In genomic region chr13:83662089-83662551, GRCm38 (mm10) we compare ENCODE assay signal across 13 mouse cellular contexts.
DNase-seq lines count a peak whose midpoint lies in the region; ATAC-seq and TF ChIP-seq lines count a peak whose summit lies in the region.
"Had no signal": no experiment of that assay in that cellular context is flagged by ENCODE, and none has a peak within 500 bp of the region (broad histone marks: within the 10 kb centered on the region; RNA-seq: fewer than 3 reads in every experiment).

No protein-coding gene starts in this region.

- ATAC-seq in midbrain, embryonic 14.5 days (ENCODE audit: low FRiP score, low TSS enrichment): no peak

- no peaks in the 10 kb centered on the region for H3K4me1 ChIP-seq in midbrain, embryonic 14.5 days (ENCODE audit: control insufficient read depth, insufficient read depth, low read length)
- H3K4me1 ChIP-seq: limb, embryonic 15.5 days; megakaryocyte, embryonic 14.5 days had no signal

- no peak overlapping the region for H3K27ac ChIP-seq in midbrain, embryonic 14.5 days (replicated peaks; ENCODE audit: low read depth, low read length)
- H3K27ac ChIP-seq in gastrocnemius, adult 2 months: no peak overlapping the region
- H3K27ac ChIP-seq: limb, embryonic 15.5 days had no signal

- TF ChIP-seq POLR2A in brain, embryonic 14.5 days (IDR thresholded peaks at IDR 0.05; ENCODE audit: borderline replicate concordance, extremely low read depth, insufficient read depth, insufficient read length, poor library complexity, severe bottlenecking): no peak

- H3K4me2 ChIP-seq in midbrain, embryonic 14.5 days (ENCODE audit: low read length): no peak overlapping the region
- H3K4me2 ChIP-seq: heart, embryonic 11.5 days; limb, embryonic 15.5 days had no signal

- no peaks in the 10 kb centered on the region for H3K27me3 ChIP-seq in midbrain, embryonic 14.5 days (ENCODE audit: control insufficient read depth, insufficient read depth, low read length)
- H3K27me3 ChIP-seq: limb, embryonic 15.5 days; megakaryocyte, embryonic 14.5 days had no signal

- WGBS in midbrain, embryonic 14.5 days: 49% methylated on average over 14 of the region's 14 CpGs

- H3K9ac ChIP-seq in midbrain, embryonic 14.5 days (replicated peaks; ENCODE audit: low read length): no peak overlapping the region
- H3K9ac ChIP-seq: limb, embryonic 15.5 days had no signal

- TF ChIP-seq CTCF in brain, embryonic 14.5 days (IDR thresholded peaks at IDR 0.05; ENCODE audit: borderline replicate concordance, extremely low read depth, insufficient read depth, insufficient read length): peak; percentile 39; the same call in 1 of the 2 replicates
- TF ChIP-seq CTCF in gastrocnemius, adult 2 months (IDR thresholded peaks at IDR 0.05): no peak

- peak; percentile 49 to 67 for DNase-seq in left cerebral cortex, postnatal 25 days (ENCODE audit: low spot score in 2 of 2)
- no peak for DNase-seq in left cerebral cortex, adult 11 months (ENCODE audit: low spot score)
- DNase-seq in brain, embryonic 14.5 days (ENCODE audit: low read depth): peak; percentile 81
- peak; percentile 33 for DNase-seq in embryo, embryonic 10.5 days (ENCODE audit: low spot score)
- peak; percentile 44 for DNase-seq in midbrain, embryonic 14.5 days
- DNase-seq in heart, postnatal 36 days: no peak
- DNase-seq in urinary bladder, postnatal 36 days (ENCODE audit: low spot score in 2 of 2): no peak
- DNase-seq in gastrocnemius, adult 2 months: no peak
- DNase-seq: kidney, postnatal 25 days; thymus, postnatal 36 days had no signal

- H3K9me3 ChIP-seq in midbrain, embryonic 14.5 days (ENCODE audit: control insufficient read depth, low read length): no peaks in the 10 kb centered on the region
- H3K9me3 ChIP-seq: limb, embryonic 15.5 days; megakaryocyte, embryonic 14.5 days had no signal

- H3K4me3 ChIP-seq in midbrain, embryonic 14.5 days (replicated peaks; ENCODE audit: low read depth, low read length): no peak overlapping the region
- H3K4me3 ChIP-seq in gastrocnemius, adult 2 months: no peak overlapping the region
- H3K4me3 ChIP-seq: limb, embryonic 15.5 days; megakaryocyte, embryonic 14.5 days had no signal

- H3K36me3 ChIP-seq in midbrain, embryonic 14.5 days (ENCODE audit: control insufficient read depth, insufficient read depth, low read length): no peaks in the 10 kb centered on the region

- intact Hi-C loops in left cerebral cortex, postnatal 25 days (cut with DNase I): loop anchor here (1.0 to 5.0 kb wide), 2 partner anchors 685 to 1096 kb away; no protein-coding TSS in a partner anchor
- intact Hi-C loops in heart, postnatal 36 days (cut with DNase I): no loop called here
- intact Hi-C loops in gastrocnemius, adult 2 months (cut with DNase I): no loop called here

Comparison
In these comparisons a context has a peak if more than half of its experiments do, and no peak if none do; other contexts are left out.
1. DNase-seq: peak in left cerebral cortex, postnatal 25 days (2 of 2), brain, embryonic 14.5 days (single experiment), embryo, embryonic 10.5 days (single experiment) and midbrain, embryonic 14.5 days (single experiment); none in left cerebral cortex, adult 11 months (single experiment), heart, postnatal 36 days (0 of 2), urinary bladder, postnatal 36 days (0 of 2) and gastrocnemius, adult 2 months (single experiment).